Mouse (Mus musculus) C2C12 (cell line): Measurements from ENCODE around the gene Lmf1. TPM values are rescaled to one million over a fixed set of nuclear protein-coding genes. Genes with fewer than 3 reads are reported as not detected.

Experiments used
- H3K27me3 ChIP-seq: one replicate; pipeline ENCODE4 v1.6.1; 2011; ENCODE audit not compliant: control insufficient read depth, insufficient read depth, insufficient read length
- H3K36me3 ChIP-seq: one replicate; pipeline ENCODE4 v1.6.1; 2011; ENCODE audit not compliant: control insufficient read depth, insufficient read depth
- H3K4me3 ChIP-seq: one replicate; pipeline ENCODE4 v1.5.1; 2011; ENCODE audit warnings: mild to moderate bottlenecking, control low read depth; ENCODE audit not compliant: poor library complexity, insufficient read depth, severe bottlenecking
- H3K79me2 ChIP-seq: one replicate; pipeline ENCODE4 v1.6.1; 2011; ENCODE audit not compliant: control insufficient read depth, insufficient read depth
- H3K79me3 ChIP-seq: one replicate; pipeline ENCODE4 v1.6.1; 2011; ENCODE audit warnings: low read depth, control low read depth
- H3ac ChIP-seq: one replicate; pipeline ENCODE3; 2011; ENCODE audit warnings: low read depth; ENCODE audit not compliant: control insufficient read depth, insufficient read length
- CEBPB ChIP-seq: IDR thresholded peaks from one replicate; pipeline ENCODE4 v1.6.1; 2011; ENCODE audit warnings: low read depth, mild to moderate bottlenecking, control low read depth, moderate library complexity
- CTCF ChIP-seq: IDR thresholded peaks from one replicate; pipeline ENCODE4 v1.5.1; 2011; ENCODE audit not compliant: control insufficient read depth, insufficient read depth, insufficient read length
- FOSL1 ChIP-seq: IDR thresholded peaks from one replicate; pipeline ENCODE4 v1.8.0; 2011; ENCODE audit warnings: mild to moderate bottlenecking, low read length; ENCODE audit not compliant: poor library complexity, insufficient read depth, severe bottlenecking
- MAX ChIP-seq: IDR thresholded peaks from one replicate; pipeline ENCODE4 v1.6.1; 2011; ENCODE audit warnings: mild to moderate bottlenecking, control low read depth
- MYOD1 ChIP-seq: IDR thresholded peaks from one replicate; pipeline ENCODE4 v1.6.1; 2011; ENCODE audit warnings: low read depth; ENCODE audit not compliant: control insufficient read depth, insufficient read length
- MYOG ChIP-seq: IDR thresholded peaks from one replicate; pipeline ENCODE4 v1.6.1; 2011; ENCODE audit not compliant: control insufficient read depth, insufficient read length; ENCODE audit errors: extremely low read depth
- USF1 ChIP-seq: IDR thresholded peaks from one replicate; pipeline ENCODE4 v1.6.1; 2011; ENCODE audit warnings: low read depth, mild to moderate bottlenecking, control low read depth, moderate library complexity
- polyA plus RNA-seq: library from polyadenylated mRNA; unstranded; fragments of >200 nt; fragmentation: generic; extraction: Trizol; gene quantifications from one replicate; pipeline ENCODE4 v1.2.1, GENCODE M21; 2012; ENCODE audit warnings: missing spikeins

The Lmf1 gene
- polyA plus RNA-seq, 1 experiment, result 14.0 TPM

GRCm38 (mm10) chr17:25614723-25615510 lies 36.0 kb downstream of the Lmf1 start:
- no peaks in the 10 kb centered on the region for H3K27me3 ChIP-seq
- H3K79me3 ChIP-seq, result no peaks in the 10 kb centered on the region
- H3K36me3 ChIP-seq, result no peaks in the 10 kb centered on the region
- no peak overlapping the region for H3ac ChIP-seq
- no peaks in the 10 kb centered on the region for H3K79me2 ChIP-seq
- H3K4me3 ChIP-seq, result no peak overlapping the region
- TF ChIP-seq CEBPB, result no peak
- TF ChIP-seq MAX, result no peak
- TF ChIP-seq MYOG, result no peak
- no peak for TF ChIP-seq MYOD1
- no peak for TF ChIP-seq FOSL1
- no peak for TF ChIP-seq CTCF
- TF ChIP-seq USF1, result no peak

GRCm38 (mm10) chr17:25618508-25619056 lies 39.7 kb downstream of the Lmf1 start:
- H3K36me3 ChIP-seq, result no peaks in the 10 kb centered on the region
- no peaks in the 10 kb centered on the region for H3K79me2 ChIP-seq
- TF ChIP-seq MAX (no peak), FOSL1 (no peak), USF1 (no peak), MYOG (no peak), MYOD1 (no peak), CTCF (no peak), CEBPB (no peak)
- H3K27me3 ChIP-seq, result no peaks in the 10 kb centered on the region
- H3K4me3 ChIP-seq, result no peak overlapping the region
- H3K79me3 ChIP-seq, result no peaks in the 10 kb centered on the region
- H3ac ChIP-seq, result no peak overlapping the region

- H3K79me3 ChIP-seq, result no peaks in the 10 kb centered on the region
- H3ac ChIP-seq, result no peak overlapping the region
- H3K4me3 ChIP-seq, result no peak overlapping the region
- no peaks in the 10 kb centered on the region for H3K79me2 ChIP-seq
- no peaks in the 10 kb centered on the region for H3K27me3 ChIP-seq
- TF ChIP-seq CEBPB (no peak), MAX (no peak), CTCF (no peak), FOSL1 (no peak), USF1 (no peak), MYOG (no peak)
- H3K36me3 ChIP-seq, result no peaks in the 10 kb centered on the region
Measured at GRCm38 (mm10) chr17:25623441-25623840, 44.6 kb downstream of the Lmf1 start.

DNA sequence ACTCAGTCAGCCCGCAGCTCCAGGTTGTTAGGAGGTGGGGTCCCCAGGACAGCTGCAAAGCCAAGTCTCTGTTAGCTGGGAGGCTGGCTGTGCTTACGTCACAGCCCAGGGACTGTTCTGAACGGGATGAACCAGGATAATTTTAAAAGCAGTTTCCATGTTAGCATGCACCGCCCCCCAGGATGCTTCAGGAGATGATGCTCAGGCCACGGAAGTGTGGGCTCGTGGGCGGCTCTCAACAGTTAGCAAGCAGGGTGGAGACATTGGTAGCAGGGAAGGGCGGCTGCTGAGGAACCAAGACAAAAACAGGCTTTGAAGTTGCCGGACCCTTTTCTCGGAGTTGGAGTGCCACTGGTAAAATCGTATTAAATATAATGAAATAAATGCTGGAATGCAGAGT lies 45.0 kb downstream of the Lmf1 start:
- TF ChIP-seq FOSL1, result no peak
- no peak for TF ChIP-seq CEBPB
- no peak for TF ChIP-seq MAX
- no peak for TF ChIP-seq CTCF
- no peak for TF ChIP-seq MYOG
- no peak for TF ChIP-seq USF1
- no peak for TF ChIP-seq MYOD1
- Histone ChIP-seq H3K27me3 (no peaks in the 10 kb centered on the region), H3K36me3 (no peaks in the 10 kb centered on the region), H3ac (no peak overlapping the region), H3K79me3 (no peaks in the 10 kb centered on the region), H3K4me3 (no peak overlapping the region), H3K79me2 (no peaks in the 10 kb centered on the region)

GRCm38 (mm10) chr17:25624446-25625119 lies 45.7 kb downstream of the Lmf1 start:
- no peaks in the 10 kb centered on the region for H3K27me3 ChIP-seq
- TF ChIP-seq CEBPB, result no peak
- TF ChIP-seq FOSL1, result no peak
- H3K79me3 ChIP-seq, result no peaks in the 10 kb centered on the region
- no peaks in the 10 kb centered on the region for H3K36me3 ChIP-seq
- H3K4me3 ChIP-seq, result no peak overlapping the region
- no peaks in the 10 kb centered on the region for H3K79me2 ChIP-seq
- H3ac ChIP-seq, result no peak overlapping the region

DNA sequence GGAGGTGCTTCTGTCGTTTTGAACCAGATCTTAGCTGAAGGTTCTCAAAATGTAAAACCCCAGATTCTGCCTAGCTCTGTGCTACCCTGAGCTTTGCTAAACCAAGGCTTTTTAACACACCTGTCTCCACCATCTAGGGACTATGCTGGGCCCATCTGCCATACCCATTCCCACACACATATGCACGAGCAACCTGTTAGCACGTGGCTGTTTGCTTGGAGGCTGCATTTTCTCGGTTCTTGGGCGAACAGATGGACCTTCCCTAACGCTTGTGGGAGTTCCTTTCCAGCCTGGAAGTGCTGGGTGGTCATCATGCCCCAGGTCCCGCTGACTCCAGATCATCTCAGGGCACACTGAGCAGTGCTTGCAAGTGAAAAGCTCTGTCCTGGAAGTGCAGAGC lies 46.4 kb downstream of the Lmf1 start:
- no peak overlapping the region for H3K4me3 ChIP-seq
- H3ac ChIP-seq, result no peak overlapping the region
- no peaks in the 10 kb centered on the region for H3K79me2 ChIP-seq
- no peaks in the 10 kb centered on the region for H3K79me3 ChIP-seq
- H3K36me3 ChIP-seq, result no peaks in the 10 kb centered on the region
- TF ChIP-seq CTCF (no peak), MYOD1 (no peak), FOSL1 (no peak), CEBPB (no peak), USF1 (no peak), MAX (no peak), MYOG (no peak)
- H3K27me3 ChIP-seq, result no peaks in the 10 kb centered on the region
